Mouse (Mus musculus) adrenal gland, adult (tissue): ENCODE measurements around the gene Il25.
"Not testable (repeated sequence)": the region's sequence is repeated elsewhere in the genome, so short reads cannot be mapped to it uniquely, and the experiment has no call there.

Source experiments
- DNase-seq, 2 experiments: peaks; one replicate each; pipeline ENCODE4 v3.0.0; 2022 to 2023; ENCODE audit warnings: low spot score in 1 of 2; ENCODE audit not compliant: inconsistent age in 2 of 2

Gene Il25

GRCm38 (mm10) chr14:54951587-54951986 lies 19.1 kb downstream of the Il25 start:
- no peak for DNase-seq

- no peak for DNase-seq
These were observed 21.2 kb downstream of the Il25 start for GRCm38 (mm10) chr14:54953664-54954206.

GRCm38 (mm10) chr14:54954474-54954873 lies 22.0 kb downstream of the Il25 start:
- no peak for DNase-seq

- no peak for DNase-seq
These were observed 23.0 kb downstream of the Il25 start for GRCm38 (mm10) chr14:54955481-54955880.

- DNase-seq, result no peak
These were observed 24.0 kb downstream of the Il25 start for GRCm38 (mm10) chr14:54956533-54956932.

- no peak for DNase-seq
These were observed 26.0 kb downstream of the Il25 start for GRCm38 (mm10) chr14:54958503-54958902.

GRCm38 (mm10) chr14:54959197-54959596 lies 26.7 kb downstream of the Il25 start:
- no peak for DNase-seq

GRCm38 (mm10) chr14:54959853-54960613 lies 27.5 kb downstream of the Il25 start:
- not testable (repeated sequence) for DNase-seq

GRCm38 (mm10) chr14:54960769-54961168 lies 28.3 kb downstream of the Il25 start:
- DNase-seq, result no peak

GRCm38 (mm10) chr14:54961487-54961886 lies 29.0 kb downstream of the Il25 start:
- no peak for DNase-seq

- DNase-seq, result no peak
These were observed 30.2 kb downstream of the Il25 start for GRCm38 (mm10) chr14:54962714-54963113.

GRCm38 (mm10) chr14:54963727-54964126 lies 31.2 kb downstream of the Il25 start:
- no peak for DNase-seq

GRCm38 (mm10) chr14:54965044-54965443 lies 32.5 kb downstream of the Il25 start:
- DNase-seq, result no peak

GRCm38 (mm10) chr14:54965631-54966030 lies 33.1 kb downstream of the Il25 start:
- no peak for DNase-seq

- no peak for DNase-seq
These were observed 34.0 kb downstream of the Il25 start, which contains the start of gene Myh6 for GRCm38 (mm10) chr14:54966320-54966977. Myh6 (minus strand) TSS chr14:54966927.

GRCm38 (mm10) chr14:54967874-54968273 lies 35.4 kb downstream of the Il25 start:
- no peak for DNase-seq

GRCm38 (mm10) chr14:54968344-54968743 lies 35.8 kb downstream of the Il25 start:
- DNase-seq, result no peak

- DNase-seq, result not testable (repeated sequence)
These were observed 40.3 kb downstream of the Il25 start for GRCm38 (mm10) chr14:54972786-54973185.

- DNase-seq, result no peak
These were observed 41.7 kb downstream of the Il25 start for GRCm38 (mm10) chr14:54974068-54974791.

- DNase-seq, result no peak
These were observed 44.1 kb downstream of the Il25 start, which contains the start of gene Gm17428 for GRCm38 (mm10) chr14:54976633-54977032. Gm17428 (plus strand) TSS chr14:54976933.

GRCm38 (mm10) chr14:54978664-54979063 lies 46.2 kb downstream of the Il25 start:
- DNase-seq, result no peak
